Mouse (Mus musculus): Measurements from ENCODE around the gene Arhgap29.

DNA sequence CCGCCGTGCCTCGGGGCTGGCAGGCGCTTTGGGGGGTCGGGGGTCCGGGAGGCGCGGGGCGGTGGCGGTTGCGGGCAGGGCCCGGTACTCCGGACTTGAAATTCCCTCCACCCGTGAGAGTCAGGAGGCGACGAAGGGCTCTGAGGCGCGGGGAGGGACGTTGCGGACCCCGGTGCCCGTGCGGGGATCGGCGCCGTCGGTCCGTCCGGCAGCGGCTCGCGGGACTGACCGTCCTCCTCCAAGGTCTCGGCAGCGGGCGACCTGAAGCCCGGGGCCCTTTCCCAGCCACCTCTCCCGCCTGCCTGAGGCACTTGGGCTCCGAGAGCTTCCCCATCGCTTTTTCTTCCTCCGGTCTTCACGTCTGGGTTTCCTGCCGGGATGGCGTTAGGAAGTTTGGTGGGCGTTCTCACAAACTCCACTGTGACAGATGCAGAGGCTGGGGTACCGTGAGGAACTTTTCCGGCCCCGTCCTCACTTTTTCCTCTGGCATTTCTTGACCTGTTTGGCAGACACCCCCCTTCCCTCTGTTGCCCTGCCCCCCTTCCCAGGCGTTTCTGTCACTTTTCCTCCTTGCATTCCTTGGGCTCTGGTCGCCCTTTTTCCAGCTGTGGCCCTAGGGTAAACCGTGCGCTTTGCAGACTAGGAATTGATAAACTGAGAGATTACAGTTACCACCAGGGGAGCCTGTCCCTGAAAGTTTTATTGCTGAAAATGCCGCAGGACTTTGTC, 1.3 kb downstream of the Arhgap29 start:
- TF ChIP-seq GATA1 (IDR thresholded peaks at IDR 0.05; ENCODE audit: low read length) (no peak), TAL1 (IDR thresholded peaks at IDR 0.05; ENCODE audit: low read length) (no peak)

All from erythroblast, embryonic 14.5 days (primary cell).